Mouse (Mus musculus) NIH3T3 (cell line): ENCODE data around the gene Tubgcp5.
"Not testable (repeated sequence)": the region's sequence is repeated elsewhere in the genome, so short reads cannot be mapped to it uniquely, and the experiment has no call there.

Experiments
- DNase-seq: peaks from one replicate; pipeline ENCODE4 v3.0.0-alpha.2; 2012; ENCODE audit warnings: low read depth

The Tubgcp5 gene

GRCm38 (mm10) chr7:55793952-55794603 is at the start of gene Tubgcp5:
TSS of gene Tubgcp5 (plus strand) at chr7:55794154.
- DNase-seq, result peak; percentile 99

GRCm38 (mm10) chr7:55744566-55745220 is 49.3 kb upstream of the Tubgcp5 start:
- no peak for DNase-seq

- no peak for DNase-seq
Observed at GRCm38 (mm10) chr7:55750841-55751240, 43.1 kb upstream of the Tubgcp5 start.

GRCm38 (mm10) chr7:55759346-55759745 is 34.6 kb upstream of the Tubgcp5 start:
- no peak for DNase-seq

GRCm38 (mm10) chr7:55767926-55768325 is 26.0 kb upstream of the Tubgcp5 start, which contains the start of gene Siglech:
TSS of gene Siglech (plus strand) at chr7:55768178.
- no peak for DNase-seq

- DNase-seq, result peak; percentile 18
Observed at GRCm38 (mm10) chr7:55780011-55780410, 13.9 kb upstream of the Tubgcp5 start.

GRCm38 (mm10) chr7:55782493-55782892 is 11.5 kb upstream of the Tubgcp5 start:
- DNase-seq, result no peak

- no peak for DNase-seq
Observed at GRCm38 (mm10) chr7:55784580-55784979, 9.4 kb upstream of the Tubgcp5 start.

GRCm38 (mm10) chr7:55790586-55790985 is 3.4 kb upstream of the Tubgcp5 start:
- not testable (repeated sequence) for DNase-seq

- no peak for DNase-seq
Observed at GRCm38 (mm10) chr7:55792280-55792679, 1.7 kb upstream of the Tubgcp5 start.

GRCm38 (mm10) chr7:55793236-55793951 is 560 bp upstream of the Tubgcp5 start:
- DNase-seq, result no peak

GRCm38 (mm10) chr7:55799981-55800380 is 6.0 kb downstream of the Tubgcp5 start:
- DNase-seq, result no peak

- no peak for DNase-seq
Observed at GRCm38 (mm10) chr7:55809967-55810366, 16.0 kb downstream of the Tubgcp5 start.

- DNase-seq, result peak; percentile 25
Observed at GRCm38 (mm10) chr7:55824468-55824867, 30.5 kb downstream of the Tubgcp5 start.

GRCm38 (mm10) chr7:55827551-55827950 is 33.6 kb downstream of the Tubgcp5 start:
- no peak for DNase-seq

GRCm38 (mm10) chr7:55836877-55837276 is 42.9 kb downstream of the Tubgcp5 start:
- no peak for DNase-seq

- no peak for DNase-seq
Observed at GRCm38 (mm10) chr7:55841445-55841844, 47.5 kb downstream of the Tubgcp5 start, which contains the start of gene Cyfip1. TSS of gene Cyfip1 (plus strand) at chr7:55841745.

GRCm38 (mm10) chr7:55841977-55842503 is 48.1 kb downstream of the Tubgcp5 start:
- peak; percentile 94 for DNase-seq

- DNase-seq, result peak; percentile 62
Observed at GRCm38 (mm10) chr7:55842504-55843152, 48.7 kb downstream of the Tubgcp5 start.

- DNase-seq, result peak; percentile 33
Observed at GRCm38 (mm10) chr7:55846606-55847312, 52.8 kb downstream of the Tubgcp5 start.

- DNase-seq, result peak; percentile 30
Observed at GRCm38 (mm10) chr7:55849948-55850571, 56.1 kb downstream of the Tubgcp5 start.
